Mouse (Mus musculus) heart, adult 2 months (tissue): Measurements from ENCODE around the gene Chst8. TPM values are rescaled to one million over a fixed set of nuclear protein-coding genes. Genes with fewer than 3 reads are reported as not detected.

Source experiments
- DNase-seq, 2 experiments: peaks; one replicate each; pipeline ENCODE4 v3.0.0; 2021
- H3K27ac ChIP-seq: fragments of 200-600 bp; 2 replicates; pipeline ENCODE4 v1.8.1; 2022
- H3K27me3 ChIP-seq: fragments of 200-500 bp; 2 replicates; pipeline ENCODE4 v1.6.1; 2012; ENCODE audit warnings: mild to moderate bottlenecking, low read length, inconsistent platforms, mixed read lengths; ENCODE audit not compliant: control insufficient read depth, insufficient read depth
- H3K36me3 ChIP-seq: fragments of 200-500 bp; 2 replicates; pipeline ENCODE4 v1.6.1; 2012; ENCODE audit warnings: low read length, inconsistent platforms; ENCODE audit not compliant: control insufficient read depth, insufficient read depth
- H3K4me1 ChIP-seq: fragments of 200-500 bp; 2 replicates; pipeline ENCODE4 v1.6.1; 2011; ENCODE audit warnings: low read length; ENCODE audit not compliant: control insufficient read depth, insufficient read depth
- H3K4me3 ChIP-seq: fragments of 200-600 bp; 2 replicates; pipeline ENCODE4 v1.8.1; 2022
- H3K79me2 ChIP-seq: fragments of 200-500 bp; replicated peaks from 2 replicates; pipeline ENCODE4 v1.6.1; 2012; ENCODE audit warnings: mild to moderate bottlenecking, inconsistent platforms, low read length, moderate library complexity, mixed read lengths; ENCODE audit not compliant: control insufficient read depth, insufficient read depth
- H3K9ac ChIP-seq: fragments of 200-500 bp; 2 replicates; pipeline ENCODE4 v1.6.1; 2012; ENCODE audit warnings: low read depth, mild to moderate bottlenecking, control low read depth, inconsistent platforms, low read length, mixed read lengths
- CTCF ChIP-seq: fragments of 200-600 bp; IDR thresholded peaks from 2 replicates; pipeline ENCODE4 v1.8.1; 2022; ENCODE audit warnings: antibody characterized with exemption, mild to moderate bottlenecking, moderate library complexity
- EP300 ChIP-seq: fragments of 200-500 bp; IDR thresholded peaks from 2 replicates; pipeline ENCODE4 v1.6.1; 2011; ENCODE audit warnings: low read depth, low read length, control low read depth; ENCODE audit not compliant: insufficient read depth
- POLR2A ChIP-seq: fragments of 200-500 bp; IDR thresholded peaks from 2 replicates; pipeline ENCODE4 v1.6.1; 2011; ENCODE audit warnings: mild to moderate bottlenecking, low read depth, low read length, control low read depth; ENCODE audit not compliant: insufficient read depth
- WGBS: fragments of 180-500 bp; shearing (Covaris S2); methylation state at CpG from one replicate; pipeline ENCODE4 v1.1.7; 2018; 5-methylcytosine and 5-hydroxymethylcytosine counted together
- intact Hi-C: fragments of 180-260 bp; cut with DNase I; formaldehyde crosslinking; loops from one replicate; pipeline ENCODE4 v1.15.1; 2025
- polyA plus RNA-seq: library from polyadenylated mRNA; depleted of rRNA; stranded (reverse); fragments of >200 nt; gene quantifications from 2 replicates; pipeline ENCODE4 v1.2.3, GENCODE M21; 2012
- total RNA-seq, 2 experiments: library from RNA; stranded (reverse); gene quantifications; 2 replicates each; pipeline ENCODE4 v1.2.3; 2021

The Chst8 gene
- total and polyA plus RNA-seq, 3 experiments = 0.39 to 0.41 TPM; not detected in 1

DNA sequence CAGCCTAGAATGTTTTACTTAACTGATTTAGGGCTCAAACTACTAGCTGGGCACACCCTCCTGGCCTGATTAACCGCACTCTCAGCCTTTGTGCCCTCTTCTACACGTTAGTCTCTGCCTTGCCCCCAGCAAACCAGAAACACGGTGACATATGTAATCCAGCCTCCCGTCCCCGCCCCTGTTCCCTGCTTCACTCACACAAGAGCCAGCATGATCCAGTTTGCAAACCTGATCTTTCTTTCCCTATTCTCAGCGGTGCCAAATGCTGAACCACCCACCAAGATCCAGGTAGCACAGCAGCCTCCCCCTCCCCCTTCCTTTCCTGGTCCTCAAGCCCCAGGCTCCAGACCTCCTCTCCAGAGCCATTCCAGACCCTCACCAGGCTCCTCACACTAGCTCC is 169.2 kb downstream of the Chst8 start:
- Histone ChIP-seq H3K36me3 (no peaks in the 10 kb centered on the region), H3K27ac (no peak overlapping the region), H3K4me3 (no peak overlapping the region), H3K79me2 (no peaks in the 10 kb centered on the region), H3K27me3 (no peaks in the 10 kb centered on the region), H3K4me1 (no peaks in the 10 kb centered on the region), H3K9ac (no peak overlapping the region)
- DNase-seq = no peak
- intact Hi-C loops = no loop called here
- TF ChIP-seq EP300 = no peak
- no peak for TF ChIP-seq CTCF
- TF ChIP-seq POLR2A = no peak
- WGBS = 80% methylated on average over 6 of the region's 6 CpGs

DNA sequence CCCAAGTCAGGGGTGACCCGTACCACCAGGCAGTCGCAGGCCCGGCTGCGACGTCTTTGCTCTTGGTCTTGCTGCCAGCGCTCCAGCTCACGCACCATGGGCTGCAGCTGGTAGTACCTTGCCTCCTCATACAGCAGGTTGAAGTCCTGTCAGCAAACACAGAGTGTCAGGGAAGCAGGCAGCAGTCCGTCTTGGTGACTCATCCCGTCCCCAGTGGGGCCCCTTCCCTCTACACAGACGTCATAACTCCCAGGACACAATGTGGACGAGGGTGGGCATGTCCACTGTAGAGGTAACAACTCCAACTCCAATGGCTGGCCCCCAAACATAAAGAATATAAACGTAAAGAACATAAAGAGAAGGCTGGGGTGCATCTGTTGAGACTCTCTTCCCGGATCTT is 170.5 kb downstream of the Chst8 start:
- H3K79me2 ChIP-seq = no peaks in the 10 kb centered on the region
- H3K27me3 ChIP-seq = no peaks in the 10 kb centered on the region
- no peak for DNase-seq
- H3K36me3 ChIP-seq = no peaks in the 10 kb centered on the region
- H3K9ac ChIP-seq = no peak overlapping the region
- no peak for TF ChIP-seq POLR2A
- TF ChIP-seq EP300 = no peak
- TF ChIP-seq CTCF = no peak
- intact Hi-C loops = no loop called here
- no peaks in the 10 kb centered on the region for H3K4me1 ChIP-seq
- 71% methylated on average over 13 of the region's 13 CpGs for WGBS
- no peak overlapping the region for H3K27ac ChIP-seq
- no peak overlapping the region for H3K4me3 ChIP-seq

DNA sequence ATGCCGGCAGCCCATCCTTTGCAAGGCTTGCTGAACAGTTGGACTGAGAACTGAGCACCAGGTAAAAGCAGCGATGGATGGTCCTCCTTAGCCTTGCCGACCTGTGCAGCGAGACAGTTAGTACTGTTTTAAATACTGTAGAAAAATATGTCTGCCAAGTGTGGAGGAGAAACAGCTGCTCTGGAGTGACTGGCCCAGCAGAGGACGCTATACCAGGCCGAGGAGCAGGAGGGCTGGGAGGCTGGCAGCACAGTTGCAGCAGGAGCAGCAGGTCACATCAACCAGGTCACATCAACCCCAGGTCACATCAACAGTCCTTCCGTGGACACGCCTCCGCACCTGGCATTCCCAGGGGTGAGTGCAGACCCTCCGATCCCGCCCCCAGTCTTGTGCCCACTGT is 172.7 kb downstream of the Chst8 start:
- intact Hi-C loops = no loop called here
- Histone ChIP-seq H3K27ac (no peak overlapping the region), H3K4me3 (no peak overlapping the region), H3K27me3 (no peaks in the 10 kb centered on the region), H3K36me3 (no peaks in the 10 kb centered on the region), H3K9ac (no peak overlapping the region), H3K79me2 (no peaks in the 10 kb centered on the region), H3K4me1 (no peaks in the 10 kb centered on the region)
- no peak for TF ChIP-seq POLR2A
- no peak for TF ChIP-seq CTCF
- TF ChIP-seq EP300 = no peak
- 92% methylated on average over 11 of the region's 11 CpGs for WGBS
- DNase-seq = no peak

DNA sequence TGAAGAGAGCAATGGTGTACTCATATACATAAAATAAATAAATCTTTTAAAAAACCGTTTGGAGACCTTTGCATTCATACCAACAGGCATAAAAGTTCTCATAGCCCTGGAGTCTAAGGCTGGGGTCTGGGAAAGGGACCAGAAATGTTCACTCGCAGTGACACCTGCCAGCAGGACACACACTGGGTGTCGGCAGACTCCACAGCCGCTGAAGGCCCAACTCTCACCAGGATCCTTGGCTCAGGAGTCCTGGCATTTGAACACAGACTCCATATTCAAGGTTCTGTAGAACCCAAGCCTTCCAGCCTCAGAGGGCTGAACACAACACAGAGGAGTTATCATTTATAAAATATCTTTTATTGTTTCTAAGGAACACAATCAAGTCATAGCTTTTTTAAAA is 175.8 kb downstream of the Chst8 start:
- no peak for DNase-seq
- no peaks in the 10 kb centered on the region for H3K27me3 ChIP-seq
- H3K4me3 ChIP-seq = no peak overlapping the region
- H3K36me3 ChIP-seq = no peaks in the 10 kb centered on the region
- H3K79me2 ChIP-seq = no peaks in the 10 kb centered on the region
- no peak overlapping the region for H3K27ac ChIP-seq
- TF ChIP-seq CTCF (no peak), EP300 (no peak), POLR2A (no peak)
- no peak overlapping the region for H3K9ac ChIP-seq
- H3K4me1 ChIP-seq = no peaks in the 10 kb centered on the region
- WGBS = 83% methylated on average over 4 of the region's 4 CpGs
- intact Hi-C loops = no loop called here

DNA sequence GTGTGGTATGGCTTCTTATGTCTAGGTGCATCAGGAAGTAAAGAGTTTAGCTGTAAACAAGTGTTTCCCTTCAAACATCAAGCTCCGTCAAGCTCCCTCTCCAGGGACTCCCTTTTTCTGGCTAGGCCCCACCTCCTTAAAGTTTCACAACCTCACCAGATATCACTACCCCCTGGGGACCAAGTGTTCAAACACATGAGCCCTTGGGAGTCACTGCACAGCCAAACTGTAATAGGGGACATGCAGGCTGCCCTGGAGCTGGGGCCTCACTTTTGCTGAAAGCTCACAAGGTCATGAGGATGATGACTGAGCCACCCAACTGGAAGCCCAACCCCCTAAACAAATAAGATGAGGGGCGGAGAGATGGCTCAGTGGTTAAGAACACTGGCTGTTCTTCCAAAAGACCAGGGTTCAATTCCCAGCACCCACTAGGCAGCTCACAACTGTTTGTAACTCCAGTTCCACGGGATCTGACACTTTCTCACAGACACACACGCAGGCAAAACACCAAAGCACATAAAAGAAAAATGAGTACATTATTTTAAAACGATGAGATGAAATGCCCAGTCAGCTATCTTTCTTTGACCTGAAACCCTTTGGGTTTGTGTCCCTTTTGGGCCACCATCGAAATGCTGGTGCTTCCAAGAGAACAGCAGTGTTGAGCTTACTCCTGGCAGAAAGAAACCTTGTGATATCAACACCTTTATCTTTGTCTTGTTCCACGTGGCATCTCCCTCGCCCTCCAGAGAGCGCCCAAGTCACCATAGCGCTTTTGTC is 179.4 kb downstream of the Chst8 start:
- intact Hi-C loops = no loop called here
- Histone ChIP-seq H3K27ac (no peak overlapping the region), H3K4me1 (no peaks in the 10 kb centered on the region; the same call in 1 of the 2 replicates), H3K27me3 (no peaks in the 10 kb centered on the region), H3K79me2 (no peaks in the 10 kb centered on the region), H3K4me3 (no peak overlapping the region), H3K36me3 (no peaks in the 10 kb centered on the region), H3K9ac (no peak overlapping the region)
- 77% methylated on average over 10 of the region's 10 CpGs for WGBS
- DNase-seq = peak in 1 of 2 experiments; percentile 29
- TF ChIP-seq CTCF = no peak
- no peak for TF ChIP-seq EP300
- no peak for TF ChIP-seq POLR2A
